Mouse (Mus musculus): ENCODE data around the gene Umps. TPM values are rescaled to one million over a fixed set of nuclear protein-coding genes. Genes with fewer than 3 reads are reported as not detected.

The Umps gene
- polyA plus RNA-seq, 1 experiment = 14.2 TPM

- 67% methylated on average over 6 of the region's 6 CpGs for WGBS
- H3K4me1 ChIP-seq (ENCODE audit: control insufficient read depth, insufficient read depth, low read length) = peaks cover 3% of the 10 kb centered on the region; the same call in 1 of the 2 replicates
- H3K27ac ChIP-seq (ENCODE audit: control insufficient read depth, insufficient read depth, low read depth, low read length, poor library complexity) = no peak overlapping the region
- TF ChIP-seq POLR2A (IDR thresholded peaks at IDR 0.05; ENCODE audit: borderline replicate concordance, control insufficient read depth, low read depth, low read length) (no peak), CTCF (IDR thresholded peaks at IDR 0.05; ENCODE audit: control insufficient read depth, insufficient read depth, low read length) (no peak)
- H3K4me3 ChIP-seq (replicated peaks; ENCODE audit: control insufficient read depth, low read depth, low read length) = no peak overlapping the region
Measured at GRCm38 (mm10) chr16:33950386-33950785, 16.5 kb downstream of the Umps start.

- no peak for TF ChIP-seq POLR2A (IDR thresholded peaks at IDR 0.05; ENCODE audit: borderline replicate concordance, control insufficient read depth, low read depth, low read length)
- TF ChIP-seq CTCF (IDR thresholded peaks at IDR 0.05; ENCODE audit: control insufficient read depth, insufficient read depth, low read length) = no peak
- H3K27ac ChIP-seq (ENCODE audit: control insufficient read depth, insufficient read depth, low read depth, low read length, poor library complexity) = no peak overlapping the region
- H3K4me1 ChIP-seq (ENCODE audit: control insufficient read depth, insufficient read depth, low read length) = peaks cover 2% of the 10 kb centered on the region; the same call in 1 of the 2 replicates
- WGBS = 82% methylated on average over 17 of the region's 17 CpGs
- no peak overlapping the region for H3K4me3 ChIP-seq (replicated peaks; ENCODE audit: control insufficient read depth, low read depth, low read length)
Measured at GRCm38 (mm10) chr16:33947664-33948571, 18.9 kb downstream of the Umps start.

GRCm38 (mm10) chr16:33946021-33946420 lies 20.8 kb downstream of the Umps start:
- Histone ChIP-seq H3K4me3 (replicated peaks; ENCODE audit: control insufficient read depth, low read depth, low read length) (no peak overlapping the region), H3K4me1 (ENCODE audit: control insufficient read depth, insufficient read depth, low read length) (no peaks in the 10 kb centered on the region), H3K27ac (ENCODE audit: control insufficient read depth, insufficient read depth, low read depth, low read length, poor library complexity) (no peak overlapping the region)
- TF ChIP-seq POLR2A (IDR thresholded peaks at IDR 0.05; ENCODE audit: borderline replicate concordance, control insufficient read depth, low read depth, low read length) = no peak
- TF ChIP-seq CTCF (IDR thresholded peaks at IDR 0.05; ENCODE audit: control insufficient read depth, insufficient read depth, low read length) = no peak
- 74% methylated on average over 7 of the region's 7 CpGs for WGBS

- Histone ChIP-seq H3K4me1 (ENCODE audit: control insufficient read depth, insufficient read depth, low read length) (no peaks in the 10 kb centered on the region), H3K27ac (ENCODE audit: control insufficient read depth, insufficient read depth, low read depth, low read length, poor library complexity) (no peak overlapping the region), H3K4me3 (replicated peaks; ENCODE audit: control insufficient read depth, low read depth, low read length) (no peak overlapping the region)
- whole genome bisulfite sequencing = 46% methylated on average over 6 of the region's 6 CpGs
- no peak for TF ChIP-seq CTCF (IDR thresholded peaks at IDR 0.05; ENCODE audit: control insufficient read depth, insufficient read depth, low read length)
- no peak for TF ChIP-seq POLR2A (IDR thresholded peaks at IDR 0.05; ENCODE audit: borderline replicate concordance, control insufficient read depth, low read depth, low read length)
Measured at GRCm38 (mm10) chr16:33944772-33945171, 22.1 kb downstream of the Umps start.

- no peak overlapping the region for H3K4me3 ChIP-seq (replicated peaks; ENCODE audit: control insufficient read depth, low read depth, low read length)
- H3K27ac ChIP-seq (ENCODE audit: control insufficient read depth, insufficient read depth, low read depth, low read length, poor library complexity) = no peak overlapping the region
- TF ChIP-seq CTCF (IDR thresholded peaks at IDR 0.05; ENCODE audit: control insufficient read depth, insufficient read depth, low read length) (no peak), POLR2A (IDR thresholded peaks at IDR 0.05; ENCODE audit: borderline replicate concordance, control insufficient read depth, low read depth, low read length) (no peak)
- WGBS = 82% methylated on average over 4 of the region's 4 CpGs
- no peaks in the 10 kb centered on the region for H3K4me1 ChIP-seq (ENCODE audit: control insufficient read depth, insufficient read depth, low read length)
Measured at GRCm38 (mm10) chr16:33944126-33944525, 22.7 kb downstream of the Umps start.

GRCm38 (mm10) chr16:33943388-33943787 lies 23.4 kb downstream of the Umps start:
- WGBS = 91% methylated on average over 6 of the region's 6 CpGs
- no peak for TF ChIP-seq POLR2A (IDR thresholded peaks at IDR 0.05; ENCODE audit: borderline replicate concordance, control insufficient read depth, low read depth, low read length)
- TF ChIP-seq CTCF (IDR thresholded peaks at IDR 0.05; ENCODE audit: control insufficient read depth, insufficient read depth, low read length) = no peak
- no peaks in the 10 kb centered on the region for H3K4me1 ChIP-seq (ENCODE audit: control insufficient read depth, insufficient read depth, low read length)
- H3K4me3 ChIP-seq (replicated peaks; ENCODE audit: control insufficient read depth, low read depth, low read length) = no peak overlapping the region
- no peak overlapping the region for H3K27ac ChIP-seq (ENCODE audit: control insufficient read depth, insufficient read depth, low read depth, low read length, poor library complexity)

GRCm38 (mm10) chr16:33942341-33942740 lies 24.5 kb downstream of the Umps start:
- WGBS = 84% methylated on average over 11 of the region's 11 CpGs
- Histone ChIP-seq H3K4me3 (replicated peaks; ENCODE audit: control insufficient read depth, low read depth, low read length) (no peak overlapping the region), H3K27ac (ENCODE audit: control insufficient read depth, insufficient read depth, low read depth, low read length, poor library complexity) (no peak overlapping the region), H3K4me1 (ENCODE audit: control insufficient read depth, insufficient read depth, low read length) (no peaks in the 10 kb centered on the region)
- TF ChIP-seq CTCF (IDR thresholded peaks at IDR 0.05; ENCODE audit: control insufficient read depth, insufficient read depth, low read length) (no peak), POLR2A (IDR thresholded peaks at IDR 0.05; ENCODE audit: borderline replicate concordance, control insufficient read depth, low read depth, low read length) (no peak)

- no peak overlapping the region for H3K27ac ChIP-seq (ENCODE audit: control insufficient read depth, insufficient read depth, low read depth, low read length, poor library complexity)
- TF ChIP-seq CTCF (IDR thresholded peaks at IDR 0.05; ENCODE audit: control insufficient read depth, insufficient read depth, low read length) = no peak
- no peak for TF ChIP-seq POLR2A (IDR thresholded peaks at IDR 0.05; ENCODE audit: borderline replicate concordance, control insufficient read depth, low read depth, low read length)
- no peak overlapping the region for H3K4me3 ChIP-seq (replicated peaks; ENCODE audit: control insufficient read depth, low read depth, low read length)
- peaks cover 2% of the 10 kb centered on the region; the same call in 1 of the 2 replicates for H3K4me1 ChIP-seq (ENCODE audit: control insufficient read depth, insufficient read depth, low read length)
- 64% methylated on average over 11 of the region's 11 CpGs for WGBS
Measured at GRCm38 (mm10) chr16:33941271-33941781, 25.5 kb downstream of the Umps start.
